9 mouse cellular contexts compared by ENCODE assay signal in the genomic region with DNA sequence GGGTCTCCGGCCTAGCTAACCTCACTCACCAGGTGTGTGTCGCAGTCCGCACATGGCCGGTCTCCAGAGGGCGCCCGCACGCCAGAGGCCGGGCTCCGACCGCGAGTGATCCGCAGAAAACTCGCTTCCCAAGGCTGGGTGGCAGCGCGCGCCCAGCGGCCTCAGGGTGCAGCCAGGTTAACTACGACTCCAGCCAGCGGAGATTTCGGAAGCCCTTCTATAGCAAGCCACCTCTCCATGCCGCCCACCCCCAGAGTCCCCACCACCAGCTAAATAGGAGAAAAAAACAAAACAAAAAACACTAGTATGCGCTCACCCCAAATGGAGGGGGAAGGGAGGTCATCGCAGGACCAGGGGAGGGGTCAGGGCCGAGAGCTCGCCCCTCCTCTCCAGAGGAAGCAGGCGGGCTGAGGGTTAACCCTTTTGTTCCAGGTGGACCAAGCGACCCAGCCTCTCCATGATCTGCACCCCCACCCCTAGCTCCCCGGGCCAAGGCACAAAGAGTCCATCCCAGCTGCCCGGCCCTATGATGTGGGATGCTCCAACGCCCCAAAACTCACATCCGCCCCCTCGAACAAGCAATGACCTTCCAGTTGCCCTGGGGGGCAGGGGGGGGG. TPM values are rescaled to one million over a fixed set of nuclear protein-coding genes. Genes with fewer than 3 reads are reported as not detected.
DNase-seq lines count a peak whose midpoint lies in the region; ATAC-seq and TF ChIP-seq lines count a peak whose summit lies in the region.
"Had no signal": no experiment of that assay in that cellular context is flagged by ENCODE, and none has a peak within 500 bp of the region (broad histone marks: within the 10 kb centered on the region; RNA-seq: fewer than 3 reads in every experiment).

No protein-coding gene starts in this region.

- H3K9ac ChIP-seq in liver, embryonic 15.5 days = no peak overlapping the region
- peak overlapping the region; percentile 72 for H3K9ac ChIP-seq in neural tube, embryonic 13.5 days

- peak overlapping the region; percentile 44 for H3K4me3 ChIP-seq in brown adipose tissue, adult 24 weeks (ENCODE audit: insufficient read depth, low read depth, low read length)
- H3K4me3 ChIP-seq in kidney, adult 2 months (ENCODE audit: insufficient read depth, low read depth, low read length) = no peak overlapping the region
- peak overlapping the region; percentile 50 for H3K4me3 ChIP-seq in liver, embryonic 15.5 days (replicated peaks)
- H3K4me3 ChIP-seq in neural tube, embryonic 13.5 days = peak overlapping the region; percentile 52

- peak; percentile 65 to 69 for DNase-seq in cerebellum, postnatal 14 days
- no peak for DNase-seq in cerebellum, adult 9-11 months
- DNase-seq in gastrocnemius, postnatal 14 days = peak; percentile 21
- DNase-seq in kidney, adult 2 months = peak; percentile 61
- DNase-seq in B cell, adult 2 months = no peak

- H3K36me3 ChIP-seq in kidney, adult 2 months (ENCODE audit: control insufficient read depth, insufficient read depth, low read length) = no peaks in the 10 kb centered on the region
- H3K36me3 ChIP-seq in liver, embryonic 15.5 days (replicated peaks) = no peaks in the 10 kb centered on the region
- no peaks in the 10 kb centered on the region for H3K36me3 ChIP-seq in neural tube, embryonic 13.5 days

- no peaks in the 10 kb centered on the region; the same call in 1 of the 2 replicates for H3K4me1 ChIP-seq in brown adipose tissue, adult 24 weeks (ENCODE audit: control insufficient read depth, insufficient read depth, insufficient read length, low read length)
- H3K4me1 ChIP-seq in kidney, adult 2 months (ENCODE audit: control insufficient read depth, insufficient read depth, low read length) = no peaks in the 10 kb centered on the region
- H3K4me1 ChIP-seq in liver, embryonic 15.5 days (replicated peaks) = peaks cover 5% of the 10 kb centered on the region; the same call in 1 of the 2 replicates
- peaks cover 55% of the 10 kb centered on the region for H3K4me1 ChIP-seq in neural tube, embryonic 13.5 days (replicated peaks)

- no peak for TF ChIP-seq POLR2A in kidney, adult 2 months (IDR thresholded peaks at IDR 0.05; ENCODE audit: low read depth, low read length)

- 2% methylated on average over 32 of the region's 32 CpGs for WGBS in kidney, adult 2 months
- under 1% methylated on average over 32 of the region's 32 CpGs for WGBS in liver, embryonic 15.5 days (ENCODE audit: insufficient replicate concordance)
- under 1% methylated on average over 32 of the region's 32 CpGs for WGBS in neural tube, embryonic 13.5 days

- intact Hi-C loops in gastrocnemius, postnatal 14 days (cut with DNase I; ENCODE audit: low total_unique reads) = loop anchor here (5.0 kb wide), 1 partner anchor 122 kb away; no protein-coding TSS in a partner anchor

- no peak overlapping the region for H3K27ac ChIP-seq in brown adipose tissue, adult 24 weeks (replicated peaks; ENCODE audit: low read depth, low read length)
- H3K27ac ChIP-seq in kidney, adult 2 months (ENCODE audit: insufficient read depth, low read depth, low read length) = no peak overlapping the region
- peak overlapping the region; percentile 74 for H3K27ac ChIP-seq in liver, embryonic 15.5 days (replicated peaks)
- 0 out of 2 replicates have a peak overlapping the region, but pooled peaks have one; percentile 1 for H3K27ac ChIP-seq in neural tube, embryonic 13.5 days (replicated peaks)

- peak; percentile 65 for ATAC-seq in liver, embryonic 15.5 days (ENCODE audit: insufficient read depth)
- 0 out of 2 replicates have a peak, but pooled peaks have one; percentile 22 for ATAC-seq in neural tube, embryonic 13.5 days (ENCODE audit: low read depth)

- peak overlapping the region; percentile 45 for H3K4me2 ChIP-seq in liver, embryonic 15.5 days
- H3K4me2 ChIP-seq in neural tube, embryonic 13.5 days = peak overlapping the region; percentile 93

- no peaks in the 10 kb centered on the region for H3K9me3 ChIP-seq in liver, embryonic 15.5 days (replicated peaks)
- H3K9me3 ChIP-seq in neural tube, embryonic 13.5 days = no peaks in the 10 kb centered on the region

- TF ChIP-seq CTCF in kidney, adult 2 months (conservative IDR thresholded peaks at IDR 0.05; ENCODE audit: insufficient read depth, insufficient read length, low read depth, low read length) = peak; percentile 58

- no peaks in the 10 kb centered on the region; the same call in 1 of the 2 replicates for H3K27me3 ChIP-seq in kidney, adult 2 months (replicated peaks; ENCODE audit: control insufficient read depth, insufficient read depth, low read length)
- peaks cover 90% of the 10 kb centered on the region for H3K27me3 ChIP-seq in liver, embryonic 15.5 days
- peaks cover 62% of the 10 kb centered on the region for H3K27me3 ChIP-seq in neural tube, embryonic 13.5 days

RNA-seq across cellular contexts. Expression of a gene that starts 2.6 kb away (rescaled TPM):
- polyA plus RNA-seq in brown adipose tissue, adult 24 weeks (2012; ENCODE audit: insufficient read depth, insufficient read length, missing spikeins) = not detected in 2 replicates
- total RNA-seq in gastrocnemius, postnatal 14 days (2021) = under 1 TPM; 0.71 to 0.98 TPM
- polyA plus RNA-seq in kidney, adult 2 months (2012; rRNA removed) = not detected in 2 replicates
- 3.6 and 3.9 TPM in 2 replicates for polyA plus RNA-seq in liver, embryonic 15.5 days (2015; fragmentation: Nextera tagmentation; extraction: Ambion mirVana)
- 0.81 and 3.1 TPM in 2 replicates for polyA plus RNA-seq in neural tube, embryonic 13.5 days (2015; fragmentation: Nextera tagmentation; extraction: Ambion mirVana)
- total RNA-seq: CH12.LX had no signal

RNA-seq across cellular contexts. Expression of a gene that starts 23.0 kb away (rescaled TPM):
- 49.7 and 51.4 TPM in 2 replicates for polyA plus RNA-seq in brown adipose tissue, adult 24 weeks (2012; ENCODE audit: insufficient read depth, insufficient read length, missing spikeins)
- 10 to 100 TPM; 14.9 to 16.9 TPM for total RNA-seq in gastrocnemius, postnatal 14 days (2021)
- polyA plus RNA-seq in kidney, adult 2 months (2012; rRNA removed) = 56.0 and 59.8 TPM in 2 replicates
- 3.3 and 4.2 TPM in 2 replicates for polyA plus RNA-seq in liver, embryonic 15.5 days (2015; fragmentation: Nextera tagmentation; extraction: Ambion mirVana)
- polyA plus RNA-seq in neural tube, embryonic 13.5 days (2015; fragmentation: Nextera tagmentation; extraction: Ambion mirVana) = 58.9 and 72.6 TPM in 2 replicates

Comparison
In these comparisons a context has a peak if more than half of its experiments do, and no peak if none do; other contexts are left out.
1. DNase-seq: peak in cerebellum, postnatal 14 days (2 of 2), gastrocnemius, postnatal 14 days (single experiment) and kidney, adult 2 months (single experiment); none in cerebellum, adult 9-11 months (single experiment) and B cell, adult 2 months (0 of 2).
2. H3K27ac ChIP-seq: peak in liver, embryonic 15.5 days (single experiment) and neural tube, embryonic 13.5 days (single experiment); none in brown adipose tissue, adult 24 weeks (single experiment) and kidney, adult 2 months (single experiment).